ENCODE assay signal across 23 mouse cellular contexts in genomic region chr8:6345704-6346103, GRCm38 (mm10).
DNase-seq lines count a peak whose midpoint lies in the region; ATAC-seq and TF ChIP-seq lines count a peak whose summit lies in the region.
"Had no signal": no experiment of that assay in that cellular context is flagged by ENCODE, and none has a peak within 500 bp of the region (broad histone marks: within the 10 kb centered on the region; RNA-seq: fewer than 3 reads in every experiment).

No protein-coding gene starts in this region.

- no peak overlapping the region for H3K27ac ChIP-seq in hindbrain, embryonic 14.5 days
- no peak overlapping the region for H3K27ac ChIP-seq in liver, postnatal 0 days (ENCODE audit: low read depth)

- no peak for TF ChIP-seq EP300 in liver, postnatal 0 days (IDR thresholded peaks at IDR 0.05; ENCODE audit: low read depth)

- no peaks in the 10 kb centered on the region for H3K9me3 ChIP-seq in hindbrain, embryonic 14.5 days (ENCODE audit: control insufficient read depth, low read length)
- H3K9me3 ChIP-seq in liver, postnatal 0 days (ENCODE audit: low read length): no peaks in the 10 kb centered on the region
- H3K9me3 ChIP-seq: G1E had no signal

- H3ac ChIP-seq in C2C12 (ENCODE audit: control insufficient read depth, insufficient read length, low read depth) (no peak overlapping the region), myocyte (ENCODE audit: control insufficient read depth, insufficient read length) (no peak overlapping the region)

- no peaks in the 10 kb centered on the region for H3K79me2 ChIP-seq in C2C12 (ENCODE audit: control insufficient read depth, insufficient read depth)
- no peaks in the 10 kb centered on the region for H3K79me2 ChIP-seq in myocyte (ENCODE audit: control insufficient read depth, insufficient read depth)

- peak; percentile 60 for DNase-seq in 3T3-L1 (ENCODE audit: low read depth, low spot score)
- no peak for DNase-seq in right cerebral cortex, postnatal 4 days
- DNase-seq in hindbrain, embryonic 14.5 days (ENCODE audit: low spot score): no peak
- DNase-seq in liver, postnatal 0 days: no peak
- DNase-seq: adrenal gland, adult 2 months; adrenal gland, adult 8-10 months; adrenal gland, postnatal 10 days; adrenal gland, postnatal 14 days; adrenal gland, postnatal 25 days; adrenal gland, postnatal 36 days; B cell, adult 2 months; cerebellum, adult 11 months; cerebellum, adult 11-12 months; cerebellum, adult 18-20 months; cerebellum, adult 2 months; cerebellum, adult 8-10 months had no signal

- no peaks in the 10 kb centered on the region for H3K79me3 ChIP-seq in C2C12 (ENCODE audit: low read depth)

- no peak for ATAC-seq in hindbrain, embryonic 14.5 days (ENCODE audit: low FRiP score)
- ATAC-seq in liver, postnatal 0 days: no peak
- ATAC-seq: activated CD4-positive, CD25-positive, alpha-beta regulatory T cell, adult 4 months; CD4-positive, CD25-positive, alpha-beta regulatory T cell, adult 4 months; Patski had no signal

- H3K4me1 ChIP-seq in hindbrain, embryonic 14.5 days (replicated peaks; ENCODE audit: control insufficient read depth, insufficient read depth, low read length): no peaks in the 10 kb centered on the region
- H3K4me1 ChIP-seq in liver, postnatal 0 days (ENCODE audit: insufficient read depth): no peaks in the 10 kb centered on the region

- no peak overlapping the region for H3K4me2 ChIP-seq in myocyte (ENCODE audit: low read depth)
- H3K4me2 ChIP-seq in hindbrain, embryonic 14.5 days (replicated peaks): no peak overlapping the region
- H3K4me2 ChIP-seq in liver, postnatal 0 days (ENCODE audit: low read depth, low read length): no peak overlapping the region

- no peak for TF ChIP-seq POLR2A in myocyte (IDR thresholded peaks at IDR 0.05; ENCODE audit: insufficient read length, low read depth)

- TF ChIP-seq CTCF in C2C12 (IDR thresholded peaks at IDR 0.05; ENCODE audit: control insufficient read depth, insufficient read depth, insufficient read length): no peak
- no peak for TF ChIP-seq CTCF in liver, postnatal 0 days (IDR thresholded peaks at IDR 0.05; ENCODE audit: low read depth)

- no peak overlapping the region for H3K4me3 ChIP-seq in C2C12 (ENCODE audit: insufficient read depth, poor library complexity, severe bottlenecking)
- no peak overlapping the region for H3K4me3 ChIP-seq in myocyte
- no peak overlapping the region for H3K4me3 ChIP-seq in hindbrain, embryonic 14.5 days (replicated peaks; ENCODE audit: low read length)
- no peak overlapping the region for H3K4me3 ChIP-seq in liver, postnatal 0 days (ENCODE audit: low read depth, low read length)

- 56% methylated on average over 1 of the region's 1 CpGs for WGBS in hindbrain, embryonic 14.5 days
- 66% methylated on average over 1 of the region's 1 CpGs for WGBS in liver, postnatal 0 days (ENCODE audit: insufficient replicate concordance)

- H3K36me3 ChIP-seq in C2C12 (ENCODE audit: control insufficient read depth, insufficient read depth) (no peaks in the 10 kb centered on the region), myocyte (ENCODE audit: control insufficient read depth, insufficient read depth) (no peaks in the 10 kb centered on the region)
- no peaks in the 10 kb centered on the region for H3K36me3 ChIP-seq in hindbrain, embryonic 14.5 days (replicated peaks; ENCODE audit: control insufficient read depth, insufficient read depth)
- H3K36me3 ChIP-seq in liver, postnatal 0 days (replicated peaks; ENCODE audit: insufficient read depth, low read length): no peaks in the 10 kb centered on the region
- H3K36me3 ChIP-seq: G1E had no signal

- H3K27me3 ChIP-seq in C2C12 (ENCODE audit: control insufficient read depth, insufficient read depth, insufficient read length) (no peaks in the 10 kb centered on the region), myocyte (ENCODE audit: control insufficient read depth, insufficient read depth, insufficient read length) (no peaks in the 10 kb centered on the region)
- H3K27me3 ChIP-seq in hindbrain, embryonic 14.5 days (ENCODE audit: control insufficient read depth, insufficient read depth, low read length): no peaks in the 10 kb centered on the region
- no peaks in the 10 kb centered on the region for H3K27me3 ChIP-seq in liver, postnatal 0 days (ENCODE audit: insufficient read depth, low read length)
- H3K27me3 ChIP-seq: CH12.LX, Patski had no signal

- H3K9ac ChIP-seq in hindbrain, embryonic 14.5 days: no peak overlapping the region
- no peak overlapping the region for H3K9ac ChIP-seq in liver, postnatal 0 days (replicated peaks)

TF ChIP-seq in C2C12, 6 proteins besides CTCF, POLR2A, EP300 and RAD21:
- no peak for TF ChIP-seq MAX (IDR thresholded peaks at IDR 0.05)
- TF ChIP-seq USF1 (IDR thresholded peaks at IDR 0.05; ENCODE audit: low read depth): no peak
- TF ChIP-seq FOSL1 (IDR thresholded peaks at IDR 0.05; ENCODE audit: insufficient read depth, low read length, poor library complexity, severe bottlenecking): no peak
- peak; percentile 87 for TF ChIP-seq CEBPB (IDR thresholded peaks at IDR 0.05; ENCODE audit: low read depth)

TF ChIP-seq in myocyte, 11 proteins besides CTCF, POLR2A, EP300 and RAD21:
- TF ChIP-seq MAX (IDR thresholded peaks at IDR 0.05; ENCODE audit: low read depth) (no peak), MYOG (IDR thresholded peaks at IDR 0.05; ENCODE audit: control insufficient read depth in 1 of 3, insufficient read depth in 1 of 3, insufficient read length in 2 of 3, low read depth in 2 of 3) (no peak), TCF12 (IDR thresholded peaks at IDR 0.05; ENCODE audit: insufficient read depth, poor library complexity, severe bottlenecking) (no peak), CEBPB (IDR thresholded peaks at IDR 0.05; ENCODE audit: insufficient read depth, poor library complexity, severe bottlenecking) (peak; percentile 62; the same call in 1 of the 2 replicates)
TF ChIP-seq in myocyte: peak in this region for 1.
